Mouse (Mus musculus) kidney, embryonic 15.5 days (tissue): ENCODE data around the gene Clec2d. TPM values are rescaled to one million over a fixed set of nuclear protein-coding genes. Genes with fewer than 3 reads are reported as not detected.
"Not testable (repeated sequence)": the region's sequence is repeated elsewhere in the genome, so short reads cannot be mapped to it uniquely, and the experiment has no call there.

Source experiments
- ATAC-seq: fragments of 200-750 bp; cut with Nextera tagmentation; replicated peaks from 2 replicates; pipeline ENCODE4 v1.8.0; 2017; ENCODE audit warnings: moderate TSS enrichment; ENCODE audit not compliant: low FRiP score
- H3K27ac ChIP-seq: fragments of 300-500 bp; sonication (generic); 2 replicates; pipeline ENCODE4 v1.5.1; 2015; ENCODE audit warnings: mild to moderate bottlenecking, inconsistent platforms
- H3K27me3 ChIP-seq: fragments of 300-500 bp; sonication (generic); 2 replicates; pipeline ENCODE4 v1.6.1; 2015; ENCODE audit warnings: inconsistent platforms
- H3K36me3 ChIP-seq: fragments of 300-500 bp; sonication (generic); 2 replicates; pipeline ENCODE4 v1.6.1; 2015; ENCODE audit warnings: inconsistent platforms
- H3K4me1 ChIP-seq: fragments of 300-500 bp; sonication (generic); 2 replicates; pipeline ENCODE4 v1.6.1; 2015; ENCODE audit warnings: inconsistent platforms
- H3K4me2 ChIP-seq: fragments of 300-500 bp; sonication (generic); 2 replicates; pipeline ENCODE4 v1.6.1; 2015; ENCODE audit warnings: moderate library complexity, mild to moderate bottlenecking, inconsistent platforms
- H3K4me3 ChIP-seq: fragments of 300-500 bp; sonication (generic); replicated peaks from 2 replicates; pipeline ENCODE4 v1.5.1; 2015; ENCODE audit warnings: mild to moderate bottlenecking, inconsistent platforms
- H3K9ac ChIP-seq: fragments of 300-500 bp; sonication (generic); 2 replicates; pipeline ENCODE4 v1.6.1; 2015; ENCODE audit warnings: mild to moderate bottlenecking, inconsistent platforms
- H3K9me3 ChIP-seq: fragments of 300-500 bp; sonication (generic); replicated peaks from 2 replicates; pipeline ENCODE4 v1.6.1; 2016; ENCODE audit warnings: inconsistent platforms
- WGBS: fragments of 180-500 bp; shearing (Covaris S2); methylation state at CpG from one replicate; pipeline ENCODE4 v1.1.7; 2015; ENCODE audit warnings: mixed read lengths; 5-methylcytosine and 5-hydroxymethylcytosine counted together
- polyA plus RNA-seq: library from polyadenylated mRNA; unstranded; fragments of >200 nt; fragmentation: Nextera tagmentation; extraction: Ambion mirVana; gene quantifications from 2 replicates; pipeline ENCODE4 v1.2.1, GENCODE M21; 2015

Clec2d gene
- polyA plus RNA-seq, 1 experiment from 2014 or later, result 0.51 TPM

DNA sequence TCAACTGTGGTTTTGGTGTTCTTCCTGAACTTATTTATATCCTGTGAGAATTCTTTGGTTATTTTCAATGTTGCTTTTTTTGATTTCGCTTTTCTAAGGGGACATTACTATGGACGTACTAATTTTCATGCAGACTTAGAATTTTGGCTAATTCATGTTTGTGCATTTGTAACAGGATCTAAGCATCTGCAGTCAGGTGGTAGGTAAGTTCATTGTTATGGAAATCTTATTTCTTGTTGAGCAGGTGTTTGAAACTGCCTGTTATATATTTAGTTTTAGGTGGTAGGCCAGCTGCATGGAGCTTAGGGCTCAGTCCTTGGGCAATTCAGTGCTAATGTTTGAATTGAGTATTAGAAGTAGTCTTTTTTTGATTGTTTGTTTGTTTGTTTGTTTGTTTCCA lies 13.0 kb downstream of the Clec2d start:
- Histone ChIP-seq H3K4me1 (no peaks in the 10 kb centered on the region), H3K9ac (no peak overlapping the region), H3K4me3 (no peak overlapping the region), H3K27me3 (no peaks in the 10 kb centered on the region), H3K27ac (no peak overlapping the region), H3K9me3 (no peaks in the 10 kb centered on the region), H3K4me2 (no peak overlapping the region), H3K36me3 (no peaks in the 10 kb centered on the region)
- no peak for ATAC-seq
- WGBS, result 94% methylated on average over 2 of the region's 2 CpGs

DNA sequence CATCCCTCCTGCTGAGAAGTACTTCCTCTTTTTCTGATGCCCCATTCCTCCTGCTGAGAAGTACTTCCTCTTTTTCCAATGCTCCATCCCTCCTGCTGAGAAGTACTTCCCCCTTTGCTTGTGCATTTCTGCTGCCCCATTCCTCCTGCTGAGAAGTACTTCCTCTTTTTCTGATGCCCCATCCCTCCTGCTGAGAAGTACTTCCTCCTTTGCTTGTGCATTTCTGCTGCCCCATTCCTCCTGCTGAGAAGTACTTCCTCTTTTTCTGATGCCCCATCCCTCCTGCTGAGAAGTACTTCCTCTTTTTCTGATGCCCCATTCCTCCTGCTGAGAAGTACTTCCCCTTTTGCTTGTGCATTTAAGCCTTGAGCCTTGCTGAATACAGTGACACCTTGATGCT lies 19.7 kb downstream of the Clec2d start:
- H3K9me3 ChIP-seq, H3K4me2 ChIP-seq, H3K4me1 ChIP-seq, H3K27ac ChIP-seq, H3K27me3 ChIP-seq, H3K36me3 ChIP-seq, H3K9ac ChIP-seq, ATAC-seq, H3K4me3 ChIP-seq: not testable (repeated sequence)

DNA sequence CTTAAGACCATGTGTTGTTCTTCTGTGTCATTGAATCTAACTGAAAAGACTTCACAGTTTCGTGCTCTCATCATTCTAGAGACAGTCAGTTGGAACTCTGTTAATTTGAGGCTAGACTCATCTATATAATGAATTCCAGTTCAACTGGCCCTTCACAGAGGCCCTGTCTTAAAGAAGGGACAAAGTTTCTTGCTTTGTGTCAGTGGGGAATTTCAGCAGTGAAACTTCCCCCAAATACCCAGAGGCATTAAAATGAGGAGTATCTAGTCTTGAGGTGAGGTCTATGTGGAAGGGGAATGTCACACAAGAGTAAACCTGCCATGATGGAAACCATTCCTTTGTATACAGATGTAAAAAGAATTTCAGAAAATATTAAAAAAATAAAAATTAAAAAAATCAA lies 21.9 kb downstream of the Clec2d start:
- Histone ChIP-seq H3K27me3 (no peaks in the 10 kb centered on the region), H3K4me1 (no peaks in the 10 kb centered on the region), H3K9ac (no peak overlapping the region), H3K9me3 (no peaks in the 10 kb centered on the region), H3K4me2 (no peak overlapping the region), H3K4me3 (no peak overlapping the region), H3K36me3 (no peaks in the 10 kb centered on the region), H3K27ac (no peak overlapping the region)
- ATAC-seq, result no peak
- 93% methylated on average over 1 of the region's 1 CpGs for WGBS

DNA sequence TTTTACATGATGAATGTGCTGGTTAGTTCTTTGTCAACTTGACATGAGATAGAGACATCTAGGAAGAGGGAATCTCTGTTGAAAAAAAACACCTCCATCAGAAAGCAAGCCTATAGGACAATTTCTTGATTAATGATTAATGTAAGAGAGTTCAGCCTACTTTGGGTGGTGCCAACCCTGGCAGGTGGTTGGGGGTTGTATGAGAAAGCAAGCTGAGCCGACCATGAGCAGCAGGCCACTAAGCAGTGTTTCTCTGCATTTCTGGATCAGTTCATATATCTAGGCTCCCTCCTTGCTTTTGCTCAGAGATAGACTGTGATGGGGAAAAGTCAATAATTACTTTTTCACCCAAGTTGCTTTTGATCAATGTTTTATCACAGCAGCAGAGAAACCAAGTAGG lies 23.9 kb downstream of the Clec2d start:
- no peaks in the 10 kb centered on the region for H3K9me3 ChIP-seq
- WGBS, result 64% methylated on average over 1 of the region's 1 CpGs
- no peak overlapping the region for H3K9ac ChIP-seq
- no peak overlapping the region for H3K4me2 ChIP-seq
- H3K4me1 ChIP-seq, result no peaks in the 10 kb centered on the region
- no peak for ATAC-seq
- no peaks in the 10 kb centered on the region for H3K36me3 ChIP-seq
- no peaks in the 10 kb centered on the region for H3K27me3 ChIP-seq
- peak overlapping the region; percentile 37; the same call in 1 of the 2 replicates for H3K27ac ChIP-seq
- H3K4me3 ChIP-seq, result no peak overlapping the region

DNA sequence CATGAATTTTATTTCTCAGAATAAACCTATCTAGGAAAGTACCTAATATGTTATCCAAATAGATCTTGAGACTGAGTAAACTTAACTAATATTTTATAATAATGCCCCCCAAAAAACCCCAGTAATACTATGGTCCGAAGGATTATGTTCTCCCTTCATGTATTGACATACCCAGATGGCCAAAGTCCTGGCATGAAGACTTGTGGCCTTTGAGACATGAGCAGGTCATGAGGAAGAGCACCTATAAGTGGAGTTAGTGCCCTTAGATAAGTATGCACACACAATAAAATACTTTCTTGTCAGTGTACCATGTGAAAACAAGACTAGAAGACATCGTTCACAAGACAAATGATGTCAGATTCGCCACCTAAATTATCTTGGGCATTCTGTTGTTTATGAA lies 24.4 kb downstream of the Clec2d start:
- ATAC-seq, result no peak
- H3K27ac ChIP-seq, result no peak overlapping the region
- no peaks in the 10 kb centered on the region for H3K36me3 ChIP-seq
- WGBS, result 81% methylated on average over 3 of the region's 3 CpGs
- no peaks in the 10 kb centered on the region for H3K4me1 ChIP-seq
- no peaks in the 10 kb centered on the region for H3K9me3 ChIP-seq
- H3K27me3 ChIP-seq, result no peaks in the 10 kb centered on the region
- H3K4me3 ChIP-seq, result no peak overlapping the region
- H3K4me2 ChIP-seq, result no peak overlapping the region
- no peak overlapping the region for H3K9ac ChIP-seq

DNA sequence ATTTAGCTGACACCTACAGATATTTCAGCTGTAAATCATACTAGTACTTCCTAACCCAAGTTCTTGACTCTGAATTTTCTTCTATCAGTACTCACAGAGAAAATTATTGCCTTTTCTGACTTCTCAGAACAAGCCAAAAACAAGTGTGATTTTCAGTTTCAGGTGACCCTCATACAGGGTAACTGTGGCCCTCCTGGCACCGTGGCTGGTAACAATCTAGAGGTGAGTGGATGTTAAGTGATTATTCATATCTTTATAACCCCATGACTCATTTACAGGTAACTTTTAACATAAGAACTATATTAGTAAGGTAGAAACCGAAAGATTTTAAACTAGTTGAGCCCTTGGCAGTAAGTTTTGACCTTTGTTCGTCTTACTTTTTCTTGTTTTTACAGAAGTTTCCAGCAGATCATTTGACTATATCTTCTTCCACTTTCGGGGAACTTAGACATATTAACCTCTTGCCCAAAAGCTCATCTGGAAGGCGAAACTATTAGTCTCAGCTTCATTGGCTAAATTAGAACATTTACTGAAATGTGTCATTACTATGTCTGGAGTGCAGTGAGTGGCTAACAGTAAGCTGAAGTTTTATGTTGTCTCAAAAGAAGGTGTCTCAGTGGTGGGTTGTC lies 28.6 kb downstream of the Clec2d start:
- ATAC-seq, result no peak
- WGBS, result 81% methylated on average over 5 of the region's 5 CpGs
- H3K4me1 ChIP-seq, result peaks cover 12% of the 10 kb centered on the region

DNA sequence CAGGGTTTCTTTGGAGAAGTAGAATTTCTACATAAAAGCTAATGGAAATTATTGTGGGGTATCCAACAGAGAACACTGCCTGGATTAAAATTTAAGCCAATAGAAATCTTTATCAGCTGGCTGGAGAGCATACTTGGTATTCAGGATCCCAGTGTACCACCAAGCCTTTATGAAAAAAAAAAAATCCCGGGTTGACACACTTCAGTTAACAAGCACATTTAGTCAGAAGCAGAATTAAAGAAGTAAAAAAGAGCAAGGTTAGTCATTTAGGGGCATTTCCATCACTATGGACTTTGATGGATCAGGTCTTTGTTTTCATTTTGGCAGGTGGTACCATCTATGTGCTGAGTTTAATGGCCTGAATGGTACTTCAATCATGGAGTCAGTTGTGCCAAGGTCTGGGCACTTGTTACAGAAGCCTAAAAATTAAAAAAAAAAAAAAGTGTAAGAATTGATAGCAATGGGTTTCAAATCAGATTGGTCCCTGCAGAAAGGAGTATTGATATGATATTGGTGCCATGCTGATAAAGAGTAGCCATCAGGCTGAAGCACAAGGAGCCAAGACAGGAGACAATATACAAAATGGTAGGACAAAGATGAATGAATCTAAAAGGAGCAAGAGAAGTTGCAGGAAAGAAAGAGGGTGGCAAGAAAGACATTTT lies 29.5 kb downstream of the Clec2d start:
- Histone ChIP-seq H3K4me3 (no peak overlapping the region), H3K4me2 (no peak overlapping the region), H3K9me3 (no peaks in the 10 kb centered on the region), H3K27me3 (no peaks in the 10 kb centered on the region), H3K36me3 (no peaks in the 10 kb centered on the region), H3K9ac (no peak overlapping the region), H3K4me1 (peaks cover 18% of the 10 kb centered on the region), H3K27ac (peak overlapping the region; percentile 37; the same call in 1 of the 2 replicates)
- 64% methylated on average over 1 of the region's 1 CpGs for WGBS
- no peak for ATAC-seq

More for the DNA sequence above, 28.6 kb downstream of the Clec2d start:
- Histone ChIP-seq H3K9me3 (no peaks in the 10 kb centered on the region), H3K4me3 (no peak overlapping the region), H3K27ac (no peak overlapping the region; the same call in 1 of the 2 replicates), H3K27me3 (no peaks in the 10 kb centered on the region), H3K36me3 (no peaks in the 10 kb centered on the region), H3K4me2 (no peak overlapping the region), H3K9ac (no peak overlapping the region)

DNA sequence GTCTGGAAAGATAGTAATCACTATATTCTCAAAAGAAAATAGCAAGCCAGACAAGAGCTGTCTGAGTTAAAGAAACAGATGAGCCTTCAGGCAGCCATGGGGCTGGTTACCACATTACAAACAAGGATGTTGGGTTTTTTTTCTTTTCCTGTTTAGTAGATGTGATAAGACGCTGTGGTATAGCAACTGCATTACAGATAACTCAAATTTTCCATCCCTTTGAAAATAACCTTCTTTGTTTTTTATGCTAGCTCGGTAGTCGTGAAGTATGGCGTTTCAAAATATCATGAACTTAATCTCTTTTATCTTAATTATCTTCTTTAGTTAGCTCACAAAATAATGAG lies 30.0 kb downstream of the Clec2d start:
- WGBS, result 77% methylated on average over 4 of the region's 4 CpGs
- Histone ChIP-seq H3K4me3 (no peak overlapping the region), H3K36me3 (no peaks in the 10 kb centered on the region), H3K9me3 (no peaks in the 10 kb centered on the region), H3K9ac (no peak overlapping the region), H3K27me3 (no peaks in the 10 kb centered on the region), H3K4me2 (no peak overlapping the region), H3K4me1 (peaks cover 20% of the 10 kb centered on the region), H3K27ac (peak overlapping the region; percentile 37; the same call in 1 of the 2 replicates)
- no peak for ATAC-seq

DNA sequence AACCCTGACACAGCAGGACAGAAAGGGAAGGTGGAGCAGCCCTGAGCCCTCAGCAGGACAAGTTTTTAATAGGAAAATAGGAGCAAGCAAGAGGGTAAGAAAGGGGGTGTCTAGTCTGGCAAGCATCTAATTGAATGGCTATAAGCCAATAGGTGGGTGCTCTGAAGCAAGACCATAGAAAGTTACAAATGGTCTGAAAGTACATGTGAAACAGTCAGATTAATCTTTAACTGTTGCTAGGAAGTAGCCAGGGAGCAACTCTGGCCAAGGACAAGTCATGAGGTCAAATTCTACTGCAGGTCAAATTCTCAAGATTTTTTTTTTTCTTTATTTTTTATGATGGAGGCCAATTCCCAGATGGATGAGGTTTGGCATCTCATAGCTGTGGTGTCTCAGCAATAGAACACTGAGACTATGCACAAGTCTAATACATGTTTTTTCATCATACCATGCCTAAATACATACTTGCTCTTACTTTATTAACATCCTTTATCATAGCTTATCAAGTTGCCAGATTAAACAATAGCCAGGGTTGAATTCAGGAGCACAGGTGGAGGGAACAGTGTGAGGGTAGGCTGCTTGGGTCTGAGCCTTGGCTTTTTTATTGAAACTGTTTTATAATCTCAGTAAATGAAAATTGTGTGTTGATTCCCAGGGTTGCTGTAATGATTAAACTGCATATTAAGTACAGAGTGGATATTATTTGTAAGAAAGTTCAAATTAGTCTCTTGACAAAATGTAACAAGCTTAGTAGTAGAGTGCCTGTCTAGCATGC lies 32.2 kb downstream of the Clec2d start:
- ATAC-seq, result peak; percentile 76
- Histone ChIP-seq H3K4me2 (no peak overlapping the region), H3K27me3 (no peaks in the 10 kb centered on the region), H3K36me3 (no peaks in the 10 kb centered on the region), H3K4me1 (peaks cover 29% of the 10 kb centered on the region), H3K9ac (no peak overlapping the region), H3K27ac (peak overlapping the region; percentile 87), H3K9me3 (no peaks in the 10 kb centered on the region), H3K4me3 (no peak overlapping the region)

DNA sequence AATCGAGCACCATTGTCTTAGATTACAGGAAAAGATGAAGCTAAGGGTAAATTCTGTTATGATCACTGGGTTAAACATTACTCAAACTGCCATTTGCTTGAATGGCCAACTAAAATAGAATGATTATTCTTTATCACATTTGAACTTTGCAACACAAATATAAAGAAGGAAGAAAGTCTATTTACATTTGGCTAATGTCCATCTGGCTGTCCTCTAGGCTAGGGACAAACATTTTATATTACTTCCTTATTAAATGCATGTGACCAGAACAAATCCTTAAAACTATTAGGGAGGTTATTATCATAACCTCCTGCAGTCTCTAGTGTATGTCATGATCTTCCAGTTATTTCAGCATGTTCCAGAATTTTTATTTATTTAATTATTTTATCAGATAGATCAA lies 33.1 kb downstream of the Clec2d start:
- no peak overlapping the region for H3K9ac ChIP-seq
- H3K4me1 ChIP-seq, result peaks cover 29% of the 10 kb centered on the region
- H3K9me3 ChIP-seq, result no peaks in the 10 kb centered on the region
- WGBS, result 46% methylated on average over 1 of the region's 1 CpGs
- H3K36me3 ChIP-seq, result no peaks in the 10 kb centered on the region
- no peak overlapping the region for H3K4me2 ChIP-seq
- peak overlapping the region; percentile 76 for H3K27ac ChIP-seq
- peak; percentile 76 for ATAC-seq
- H3K4me3 ChIP-seq, result no peak overlapping the region
- H3K27me3 ChIP-seq, result no peaks in the 10 kb centered on the region

DNA sequence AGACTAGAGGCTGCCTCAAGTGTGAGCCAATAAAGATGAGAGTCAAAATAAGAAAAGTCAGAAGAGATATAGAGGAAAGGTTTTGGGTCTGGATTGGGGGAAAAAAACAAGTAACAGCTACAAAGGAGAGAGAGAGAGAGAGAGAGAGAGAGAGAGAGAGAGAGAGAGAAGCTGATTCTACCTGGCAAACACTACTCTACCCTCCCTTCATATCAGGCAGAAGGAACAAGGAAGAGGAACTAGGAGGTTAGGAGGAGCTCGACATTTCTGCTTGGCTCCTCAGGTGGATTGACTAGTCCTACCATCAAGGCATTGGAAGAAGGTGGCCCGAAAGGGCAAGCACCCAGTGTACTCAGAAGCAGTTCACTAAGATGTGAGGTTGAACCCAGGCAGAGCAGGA lies 33.8 kb downstream of the Clec2d start:
- no peak for ATAC-seq
- no peak overlapping the region for H3K4me3 ChIP-seq
- no peak overlapping the region for H3K4me2 ChIP-seq
- WGBS, result 92% methylated on average over 2 of the region's 2 CpGs
- no peak overlapping the region for H3K9ac ChIP-seq
- no peaks in the 10 kb centered on the region for H3K9me3 ChIP-seq
- H3K4me1 ChIP-seq, result peaks cover 29% of the 10 kb centered on the region
- H3K27ac ChIP-seq, result peak overlapping the region; percentile 76
- H3K36me3 ChIP-seq, result no peaks in the 10 kb centered on the region
- no peaks in the 10 kb centered on the region for H3K27me3 ChIP-seq

DNA sequence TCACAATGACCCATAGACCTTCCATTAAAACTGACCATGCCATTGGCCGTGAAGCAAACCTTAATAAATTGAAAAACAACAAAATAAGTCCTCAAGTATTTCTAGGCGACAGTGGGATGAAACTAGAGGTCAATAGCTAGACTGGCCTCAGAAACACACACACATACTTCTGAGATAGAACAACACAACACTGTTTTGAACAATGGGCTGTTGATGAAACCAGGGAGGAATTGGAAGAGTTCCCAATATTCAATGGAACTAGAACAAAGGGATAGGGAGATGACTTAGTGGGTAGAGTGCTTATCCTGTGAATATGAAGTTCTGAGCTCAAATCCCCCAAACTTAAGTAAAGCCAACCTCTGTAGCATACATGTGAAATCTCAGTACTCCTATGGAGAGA lies 34.6 kb downstream of the Clec2d start:
- Histone ChIP-seq H3K4me3 (no peak overlapping the region), H3K9ac (no peak overlapping the region), H3K9me3 (no peaks in the 10 kb centered on the region), H3K4me1 (peaks cover 29% of the 10 kb centered on the region), H3K27ac (0 out of 2 replicates have a peak overlapping the region, but pooled peaks have one; percentile 54), H3K36me3 (no peaks in the 10 kb centered on the region), H3K27me3 (no peaks in the 10 kb centered on the region), H3K4me2 (no peak overlapping the region)
- no peak for ATAC-seq
- 90% methylated on average over 2 of the region's 2 CpGs for WGBS
